27 mouse cellular contexts compared by ENCODE assay signal in the genomic region with DNA sequence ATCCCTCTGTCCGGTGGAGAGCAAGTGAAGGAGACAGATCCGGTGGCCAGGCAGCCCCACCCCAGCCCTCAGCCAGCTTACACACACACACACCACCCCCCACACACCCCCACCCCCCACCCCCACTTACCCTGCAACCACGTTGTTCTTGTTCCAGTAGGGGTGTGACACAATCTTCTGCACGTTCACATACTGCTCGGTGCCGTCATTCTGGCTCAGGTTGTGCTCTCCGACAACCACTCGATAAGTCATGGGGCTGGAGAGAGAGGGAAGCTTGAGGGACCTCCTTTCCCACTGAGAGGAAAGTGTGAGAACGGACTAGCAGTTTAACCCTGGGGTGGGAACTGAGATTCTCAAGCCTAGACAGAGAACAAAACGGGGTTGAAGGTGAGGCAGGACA. TPM values are rescaled to one million over a fixed set of nuclear protein-coding genes. Genes with fewer than 3 reads are reported as not detected.
DNase-seq lines count a peak whose midpoint lies in the region; ATAC-seq and TF ChIP-seq lines count a peak whose summit lies in the region.
"Had no signal": no experiment of that assay in that cellular context is flagged by ENCODE, and none has a peak within 500 bp of the region (broad histone marks: within the 10 kb centered on the region; RNA-seq: fewer than 3 reads in every experiment).

No protein-coding gene starts in this region.

- 0 out of 2 replicates have a peak overlapping the region, but pooled peaks have one; percentile 1 for H3K4me2 ChIP-seq in heart, embryonic 14.5 days (ENCODE audit: low read length)
- no peak overlapping the region for H3K4me2 ChIP-seq in heart, embryonic 12.5 days
- H3K4me2 ChIP-seq in lung, embryonic 15.5 days: 0 out of 2 replicates have a peak overlapping the region, but pooled peaks have one; percentile 10
- H3K4me2 ChIP-seq in stomach, embryonic 14.5 days (replicated peaks; ENCODE audit: low read depth, low read length): no peak overlapping the region
- H3K4me2 ChIP-seq: forebrain, embryonic 12.5 days; kidney, embryonic 15.5 days; limb, embryonic 12.5 days; neural tube, embryonic 13.5 days had no signal

- TF ChIP-seq RAD21 in MEL (IDR thresholded peaks at IDR 0.05; ENCODE audit: low read depth, low read length): no peak

- H3K79me2 ChIP-seq in MEL (ENCODE audit: control insufficient read depth, insufficient read depth, low read length, poor library complexity): peaks cover 6% of the 10 kb centered on the region

- H3K4me1 ChIP-seq in heart, embryonic 14.5 days (ENCODE audit: control insufficient read depth in 2 of 2, insufficient read depth in 2 of 2, low read length in 2 of 2): peaks cover 8% of the 10 kb centered on the region in 2 experiments; a peak in 2 of 4 replicates
- peaks cover 23% of the 10 kb centered on the region for H3K4me1 ChIP-seq in heart, embryonic 12.5 days (replicated peaks)
- no peaks in the 10 kb centered on the region for H3K4me1 ChIP-seq in lung, embryonic 15.5 days
- peaks cover 23 to 35% of the 10 kb centered on the region in 2 experiments for H3K4me1 ChIP-seq in MEL (ENCODE audit: control insufficient read depth in 1 of 2, insufficient read depth in 2 of 2, low read length in 2 of 2)
- H3K4me1 ChIP-seq in stomach, embryonic 14.5 days (ENCODE audit: control insufficient read depth, insufficient read depth, low read length): peaks cover 6% of the 10 kb centered on the region

- no peaks in the 10 kb centered on the region for H3K9me3 ChIP-seq in heart, embryonic 14.5 days (ENCODE audit: control insufficient read depth, low read length)
- H3K9me3 ChIP-seq in heart, embryonic 12.5 days (replicated peaks): no peaks in the 10 kb centered on the region
- H3K9me3 ChIP-seq in lung, embryonic 15.5 days: no peaks in the 10 kb centered on the region
- H3K9me3 ChIP-seq in MEL (replicated peaks; ENCODE audit: insufficient read depth, low read length): no peaks in the 10 kb centered on the region
- H3K9me3 ChIP-seq in stomach, embryonic 14.5 days (ENCODE audit: control insufficient read depth, low read depth, low read length): no peaks in the 10 kb centered on the region
- H3K9me3 ChIP-seq: forebrain, embryonic 12.5 days; G1E; kidney, embryonic 15.5 days; limb, embryonic 12.5 days; midbrain, embryonic 10.5 days; neural tube, embryonic 13.5 days had no signal

- H3K36me3 ChIP-seq in heart, embryonic 14.5 days (ENCODE audit: control insufficient read depth, insufficient read depth, low read length): no peaks in the 10 kb centered on the region
- H3K36me3 ChIP-seq in heart, embryonic 12.5 days: no peaks in the 10 kb centered on the region
- H3K36me3 ChIP-seq in lung, embryonic 15.5 days: no peaks in the 10 kb centered on the region
- H3K36me3 ChIP-seq in MEL (ENCODE audit: control insufficient read depth in 1 of 2, insufficient read depth in 2 of 2, low read length in 2 of 2): peaks cover 0 to 26% of the 10 kb centered on the region in 2 experiments; a peak in 2 of 4 replicates
- H3K36me3 ChIP-seq in stomach, embryonic 14.5 days (ENCODE audit: control insufficient read depth, insufficient read depth, low read length): no peaks in the 10 kb centered on the region
- H3K36me3 ChIP-seq: forebrain, embryonic 12.5 days; G1E; kidney, embryonic 15.5 days; limb, embryonic 12.5 days; midbrain, embryonic 10.5 days; neural tube, embryonic 13.5 days had no signal

- no peak for TF ChIP-seq POLR2A in MEL (IDR thresholded peaks at IDR 0.05; ENCODE audit: control insufficient read depth in 1 of 2, insufficient read depth in 1 of 2, low read depth in 1 of 2, low read length in 2 of 2, poor library complexity in 1 of 2)

- H3K27me3 ChIP-seq in heart, embryonic 14.5 days (ENCODE audit: control insufficient read depth, insufficient read depth, low read length): no peaks in the 10 kb centered on the region
- peaks cover 18% of the 10 kb centered on the region for H3K27me3 ChIP-seq in heart, embryonic 12.5 days (replicated peaks)
- H3K27me3 ChIP-seq in lung, embryonic 15.5 days: peaks cover 8% of the 10 kb centered on the region; the same call in 1 of the 2 replicates
- no peaks in the 10 kb centered on the region for H3K27me3 ChIP-seq in MEL (ENCODE audit: control insufficient read depth in 1 of 2, insufficient read depth in 2 of 2, low read length in 2 of 2)
- H3K27me3 ChIP-seq in stomach, embryonic 14.5 days (ENCODE audit: control insufficient read depth, insufficient read depth, low read length): no peaks in the 10 kb centered on the region

- no peak for TF ChIP-seq EP300 in MEL (IDR thresholded peaks at IDR 0.05; ENCODE audit: low read depth in 1 of 2, low read length in 2 of 2)

- no peak for TF ChIP-seq CTCF in MEL (IDR thresholded peaks at IDR 0.05 in 2 of 3, conservative IDR thresholded peaks at IDR 0.05 in 1 of 3; ENCODE audit: control insufficient read depth in 1 of 3, insufficient read depth in 1 of 3, low read depth in 2 of 3, low read length in 3 of 3, poor library complexity in 1 of 3, severe bottlenecking in 1 of 3)

- ATAC-seq in heart, embryonic 14.5 days (ENCODE audit: insufficient number of reproducible peaks, insufficient read depth, low FRiP score, low read depth): no peak
- no peak for ATAC-seq in heart, embryonic 12.5 days (ENCODE audit: insufficient number of reproducible peaks, low FRiP score)
- ATAC-seq in lung, embryonic 15.5 days (ENCODE audit: borderline replicate concordance, extremely low read depth, low FRiP score, low TSS enrichment): no peak
- ATAC-seq in stomach, embryonic 14.5 days (ENCODE audit: insufficient number of reproducible peaks, insufficient read depth, low FRiP score, low read depth): 0 out of 2 replicates have a peak, but pooled peaks have one; percentile 19
- ATAC-seq in activated CD4-positive, CD25-positive, alpha-beta regulatory T cell, adult 4 months: no peak
- ATAC-seq: hindbrain, postnatal 0 days; midbrain, embryonic 16.5 days had no signal

- no peak overlapping the region for H3K9ac ChIP-seq in heart, embryonic 14.5 days (ENCODE audit: low read length)
- H3K9ac ChIP-seq in heart, embryonic 12.5 days: no peak overlapping the region
- H3K9ac ChIP-seq in lung, embryonic 15.5 days: no peak overlapping the region
- H3K9ac ChIP-seq in MEL (ENCODE audit: control insufficient read depth, low read depth, low read length, poor library complexity, severe bottlenecking): peak overlapping the region; percentile 77
- H3K9ac ChIP-seq in stomach, embryonic 14.5 days (replicated peaks; ENCODE audit: low read depth, low read length): no peak overlapping the region
- H3K9ac ChIP-seq: forebrain, embryonic 12.5 days; kidney, embryonic 15.5 days; limb, embryonic 12.5 days; neural tube, embryonic 13.5 days had no signal

- WGBS in heart, embryonic 14.5 days: 40% methylated on average over 10 of the region's 10 CpGs
- 49% methylated on average over 10 of the region's 10 CpGs for WGBS in heart, embryonic 12.5 days
- WGBS in lung, embryonic 15.5 days: 28% methylated on average over 10 of the region's 10 CpGs
- WGBS in stomach, embryonic 14.5 days: 49% methylated on average over 10 of the region's 10 CpGs

- H3K4me3 ChIP-seq in heart, embryonic 14.5 days (ENCODE audit: control insufficient read depth in 1 of 2, insufficient read depth in 1 of 2, low read depth in 1 of 2, low read length in 2 of 2): no peak overlapping the region
- no peak overlapping the region for H3K4me3 ChIP-seq in heart, embryonic 12.5 days
- H3K4me3 ChIP-seq in lung, embryonic 15.5 days: no peak overlapping the region
- H3K4me3 ChIP-seq in MEL (ENCODE audit: control insufficient read depth in 1 of 2, insufficient read depth in 1 of 2, low read depth in 2 of 2, low read length in 2 of 2): peak overlapping the region; percentile 53 to 65
- no peak overlapping the region for H3K4me3 ChIP-seq in stomach, embryonic 14.5 days (ENCODE audit: low read depth, low read length)
- H3K4me3 ChIP-seq: forebrain, embryonic 12.5 days; kidney, embryonic 15.5 days; limb, embryonic 12.5 days; midbrain, embryonic 10.5 days; myocyte; neural tube, embryonic 13.5 days had no signal

- DNase-seq in lung, postnatal 10 days: no peak
- peak; percentile 41 for DNase-seq in MEL (ENCODE audit: low read depth, low spot score)
- DNase-seq in thymus, postnatal 10 days (ENCODE audit: low spot score in 2 of 2): no peak
- DNase-seq: adrenal gland, adult 8-10 months; cerebellum, adult 18-20 months; cerebellum, postnatal 14 days; heart, postnatal 10 days; kidney, adult 11 months; kidney, postnatal 36 days; lung, adult 18-20 months; retina, postnatal 1 day; right cerebral cortex, postnatal 4 days; thymus, postnatal 25 days had no signal

- H3K27ac ChIP-seq in heart, embryonic 14.5 days (replicated peaks in 1 of 2; ENCODE audit: control insufficient read depth in 1 of 2, insufficient read depth in 1 of 2, low read depth in 2 of 2, low read length in 2 of 2): no peak overlapping the region
- no peak overlapping the region for H3K27ac ChIP-seq in heart, embryonic 12.5 days (ENCODE audit: poor library complexity, severe bottlenecking)
- H3K27ac ChIP-seq in lung, embryonic 15.5 days: no peak overlapping the region
- H3K27ac ChIP-seq in MEL (ENCODE audit: control insufficient read depth, low read depth, low read length): peak overlapping the region; percentile 49
- H3K27ac ChIP-seq in stomach, embryonic 14.5 days (ENCODE audit: low read length): no peak overlapping the region
- H3K27ac ChIP-seq: forebrain, embryonic 12.5 days; hindbrain, postnatal 0 days; kidney, embryonic 15.5 days; limb, embryonic 12.5 days; midbrain, embryonic 10.5 days; neural tube, embryonic 13.5 days had no signal

RNA-seq across cellular contexts. Expression of a gene that starts 3.3 kb away (rescaled TPM):
- polyA plus RNA-seq in heart, embryonic 14.5 days (2014; fragmentation: Nextera tagmentation; extraction: Ambion mirVana): 1.1 and 2.0 TPM in 2 replicates
- 1.4 and 1.6 TPM in 2 replicates for polyA plus RNA-seq in heart, embryonic 12.5 days (2016; fragmentation: Nextera tagmentation; extraction: Ambion mirVana)
- polyA plus RNA-seq in lung, embryonic 15.5 days (2015; fragmentation: Nextera tagmentation; extraction: Ambion mirVana): 2.5 and 2.9 TPM in 2 replicates
- total RNA-seq in MEL (2012; rRNA removed): 42.2 and 60.3 TPM in 2 replicates
- polyA plus RNA-seq in MEL (2012; ENCODE audit: insufficient read depth in 1 of 2, insufficient read length in 2 of 2, low read depth in 1 of 2, low replicate concordance in 2 of 2, missing spikeins in 1 of 2): 10 to 100 TPM in 1 of 2 experiments, not detected in 1; 51.4 TPM
- 6.2 and 25.7 TPM in 2 replicates for polyA plus RNA-seq in stomach, embryonic 14.5 days (2014; fragmentation: Nextera tagmentation; extraction: Ambion mirVana)
- polyA plus RNA-seq in activated CD4-positive, CD25-positive, alpha-beta regulatory T cell, adult 4 months (2017; shearing (Covaris generic)): 10 to 100 TPM in 1 of 2 experiments, 1 to 10 TPM in 1; 6.7 to 10.3 TPM
- polyA plus RNA-seq: forebrain, embryonic 12.5 days had no signal

RNA-seq across cellular contexts. Expression of a gene that starts 15.1 kb away (rescaled TPM):
- polyA plus RNA-seq in heart, embryonic 14.5 days (2014; fragmentation: Nextera tagmentation; extraction: Ambion mirVana): 1.9 and 2.8 TPM in 2 replicates
- 3.7 and 6.3 TPM in 2 replicates for polyA plus RNA-seq in heart, embryonic 12.5 days (2016; fragmentation: Nextera tagmentation; extraction: Ambion mirVana)
- polyA plus RNA-seq in lung, embryonic 15.5 days (2015; fragmentation: Nextera tagmentation; extraction: Ambion mirVana): 3.8 and 7.3 TPM in 2 replicates
- total RNA-seq in MEL (2012; rRNA removed): 79.9 and 94.7 TPM in 2 replicates
- 100 to 1,000 TPM; 106 to 128 TPM for polyA plus RNA-seq in MEL (2012; ENCODE audit: insufficient read depth in 1 of 2, insufficient read length in 2 of 2, low read depth in 1 of 2, low replicate concordance in 2 of 2, missing spikeins in 1 of 2)
- polyA plus RNA-seq in stomach, embryonic 14.5 days (2014; fragmentation: Nextera tagmentation; extraction: Ambion mirVana): 3.2 and 6.6 TPM in 2 replicates
- polyA plus RNA-seq in activated CD4-positive, CD25-positive, alpha-beta regulatory T cell, adult 4 months (2017; shearing (Covaris generic)): 100 to 1,000 TPM; 348 to 423 TPM
- polyA plus RNA-seq: myocyte had no signal

RNA-seq across cellular contexts. Expression of a gene that starts 44.7 kb away (rescaled TPM):
- 0.08 and 0.12 TPM in 2 replicates for polyA plus RNA-seq in heart, embryonic 14.5 days (2014; fragmentation: Nextera tagmentation; extraction: Ambion mirVana)
- polyA plus RNA-seq in heart, embryonic 12.5 days (2016; fragmentation: Nextera tagmentation; extraction: Ambion mirVana): 0.14 and 0.39 TPM in 2 replicates
- polyA plus RNA-seq in lung, embryonic 15.5 days (2015; fragmentation: Nextera tagmentation; extraction: Ambion mirVana): 0.53 and 0.61 TPM in 2 replicates
- 17.0 and 17.5 TPM in 2 replicates for total RNA-seq in MEL (2012; rRNA removed)
- polyA plus RNA-seq in MEL (2012; ENCODE audit: insufficient read depth in 1 of 2, insufficient read length in 2 of 2, low read depth in 1 of 2, low replicate concordance in 2 of 2, missing spikeins in 1 of 2): 10 to 100 TPM in 1 of 2 experiments, not detected in 1; 16.1 TPM
- 3.0 and 3.3 TPM in 2 replicates for polyA plus RNA-seq in stomach, embryonic 14.5 days (2014; fragmentation: Nextera tagmentation; extraction: Ambion mirVana)
- 10 to 100 TPM; 52.5 to 78.9 TPM for polyA plus RNA-seq in activated CD4-positive, CD25-positive, alpha-beta regulatory T cell, adult 4 months (2017; shearing (Covaris generic))

RNA-seq across cellular contexts. Expression of a gene that starts 47.7 kb away (rescaled TPM):
- 14.5 and 18.7 TPM in 2 replicates for polyA plus RNA-seq in heart, embryonic 14.5 days (2014; fragmentation: Nextera tagmentation; extraction: Ambion mirVana)
- polyA plus RNA-seq in heart, embryonic 12.5 days (2016; fragmentation: Nextera tagmentation; extraction: Ambion mirVana): 15.0 and 18.0 TPM in 2 replicates
- polyA plus RNA-seq in lung, embryonic 15.5 days (2015; fragmentation: Nextera tagmentation; extraction: Ambion mirVana): 14.4 and 15.2 TPM in 2 replicates
- total RNA-seq in MEL (2012; rRNA removed): 1.6 and 2.6 TPM in 2 replicates
- 10 to 100 TPM in 1 of 2 experiments, not detected in 1; 22.6 TPM for polyA plus RNA-seq in MEL (2012; ENCODE audit: insufficient read depth in 1 of 2, insufficient read length in 2 of 2, low read depth in 1 of 2, low replicate concordance in 2 of 2, missing spikeins in 1 of 2)
- 33.3 and 36.8 TPM in 2 replicates for polyA plus RNA-seq in stomach, embryonic 14.5 days (2014; fragmentation: Nextera tagmentation; extraction: Ambion mirVana)
- polyA plus RNA-seq in activated CD4-positive, CD25-positive, alpha-beta regulatory T cell, adult 4 months (2017; shearing (Covaris generic)): not detected

Comparison
In these comparisons a context has a peak if more than half of its experiments do, and no peak if none do; other contexts are left out.
1. H3K4me2 ChIP-seq: peak in heart, embryonic 14.5 days (single experiment) and lung, embryonic 15.5 days (single experiment); none in heart, embryonic 12.5 days (single experiment) and stomach, embryonic 14.5 days (single experiment).
2. H3K4me3 ChIP-seq: peak in MEL (2 of 2); none in heart, embryonic 14.5 days (0 of 2), heart, embryonic 12.5 days (single experiment), lung, embryonic 15.5 days (single experiment) and stomach, embryonic 14.5 days (single experiment).
3. RNA of a gene that starts 15.1 kb away (polyA plus RNA-seq): 348 to 423 TPM in activated CD4-positive, CD25-positive, alpha-beta regulatory T cell, adult 4 months and 106 to 128 TPM in MEL; 3.8 to 7.3 TPM in lung, embryonic 15.5 days, 3.2 to 6.6 TPM in stomach, embryonic 14.5 days, 3.7 to 6.3 TPM in heart, embryonic 12.5 days and 1.9 to 2.8 TPM in heart, embryonic 14.5 days; every median in the first group is over 10 times any median in the second.